Mouse (Mus musculus) right cerebral cortex, postnatal 36 days (tissue): Measurements from ENCODE around the gene Hspbap1.
A peak's percentile ranks its signal among the peaks of the same experiment; 100 is the strongest.

Experiments used
- DNase-seq, 2 experiments: peaks; one replicate each; pipeline ENCODE4 v3.0.0; 2022; ENCODE audit warnings: low spot score in 2 of 2, mixed read lengths in 1 of 2

The Hspbap1 gene

GRCm38 (mm10) chr16:35802163-35802562, 32.0 kb downstream of the Hspbap1 start:
- no peak for DNase-seq

DNA sequence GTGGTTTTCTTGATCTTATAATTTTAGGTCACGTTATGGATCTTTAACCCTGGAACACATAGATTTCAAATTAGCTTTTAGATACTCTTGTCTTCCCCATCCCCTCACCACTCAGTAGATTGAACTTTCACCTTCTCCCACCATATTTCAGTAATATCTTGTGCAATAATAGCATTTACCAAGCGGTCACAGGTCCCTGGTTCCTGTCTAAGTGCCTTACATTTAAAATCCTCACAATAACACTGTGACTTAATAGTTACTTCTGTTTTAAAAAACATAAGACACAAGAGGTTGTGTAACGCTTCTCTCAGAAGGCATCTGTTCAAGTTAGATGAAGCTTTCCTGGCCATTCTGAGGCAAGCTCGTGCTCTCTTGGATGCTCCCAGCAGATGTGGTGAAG, 33.5 kb downstream of the Hspbap1 start:
- DNase-seq, result no peak

DNA sequence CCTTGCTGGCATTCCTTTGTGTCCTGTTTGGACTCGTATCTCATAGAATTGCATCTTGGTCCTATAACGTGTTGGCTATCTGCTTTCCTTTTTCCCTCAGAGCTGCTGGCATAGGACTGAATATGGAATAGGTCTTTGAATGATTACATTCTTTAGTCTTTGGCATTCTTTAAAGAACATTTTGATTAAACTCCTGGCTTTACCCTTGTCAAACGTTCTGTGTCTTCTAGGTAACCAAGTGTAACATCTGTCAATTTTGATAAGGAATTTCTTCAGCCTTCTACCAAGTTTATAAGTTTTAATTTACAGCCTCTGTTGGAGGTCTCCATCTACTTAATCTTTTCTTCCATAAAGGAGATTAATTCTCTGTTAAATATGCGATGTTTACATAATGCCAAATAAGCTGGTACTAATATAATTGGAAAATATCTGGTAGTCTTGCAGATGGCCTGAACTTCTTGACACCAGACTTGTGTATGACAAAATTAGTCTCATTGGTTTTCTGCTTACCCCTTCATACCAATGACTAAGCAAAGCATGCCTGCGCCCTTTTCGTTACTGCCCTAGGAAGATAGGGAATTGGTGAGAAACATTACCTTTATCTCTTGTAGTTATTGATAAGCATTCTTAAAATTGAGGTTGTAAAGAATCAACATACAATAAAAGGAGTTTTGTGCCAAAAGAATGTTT, 36.9 kb downstream of the Hspbap1 start:
- DNase-seq, result no peak

GRCm38 (mm10) chr16:35807663-35807992, 37.5 kb downstream of the Hspbap1 start:
- DNase-seq, result no peak

DNA sequence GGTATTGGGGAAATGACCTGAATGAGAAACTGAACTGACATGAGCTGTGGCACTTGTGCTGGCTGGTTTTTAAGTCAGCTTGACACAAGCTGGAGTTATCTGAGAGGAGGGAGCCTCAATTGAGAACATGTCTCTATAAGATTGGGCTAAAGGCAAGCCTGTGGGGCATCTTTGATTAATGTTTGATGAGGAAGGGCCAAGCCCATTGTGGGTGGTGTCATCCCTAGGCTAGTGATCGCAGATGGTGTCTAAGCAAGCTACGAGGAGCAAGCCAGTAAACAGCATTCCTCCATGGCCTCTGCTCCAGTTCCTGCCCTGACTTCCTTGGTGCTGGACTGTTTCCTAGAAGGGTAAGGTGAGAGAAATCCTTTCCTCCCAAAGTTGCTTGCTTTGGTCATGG, 38.7 kb downstream of the Hspbap1 start:
- no peak for DNase-seq

- DNase-seq, result no peak
Measured at GRCm38 (mm10) chr16:35813119-35813518, 42.9 kb downstream of the Hspbap1 start.

DNA sequence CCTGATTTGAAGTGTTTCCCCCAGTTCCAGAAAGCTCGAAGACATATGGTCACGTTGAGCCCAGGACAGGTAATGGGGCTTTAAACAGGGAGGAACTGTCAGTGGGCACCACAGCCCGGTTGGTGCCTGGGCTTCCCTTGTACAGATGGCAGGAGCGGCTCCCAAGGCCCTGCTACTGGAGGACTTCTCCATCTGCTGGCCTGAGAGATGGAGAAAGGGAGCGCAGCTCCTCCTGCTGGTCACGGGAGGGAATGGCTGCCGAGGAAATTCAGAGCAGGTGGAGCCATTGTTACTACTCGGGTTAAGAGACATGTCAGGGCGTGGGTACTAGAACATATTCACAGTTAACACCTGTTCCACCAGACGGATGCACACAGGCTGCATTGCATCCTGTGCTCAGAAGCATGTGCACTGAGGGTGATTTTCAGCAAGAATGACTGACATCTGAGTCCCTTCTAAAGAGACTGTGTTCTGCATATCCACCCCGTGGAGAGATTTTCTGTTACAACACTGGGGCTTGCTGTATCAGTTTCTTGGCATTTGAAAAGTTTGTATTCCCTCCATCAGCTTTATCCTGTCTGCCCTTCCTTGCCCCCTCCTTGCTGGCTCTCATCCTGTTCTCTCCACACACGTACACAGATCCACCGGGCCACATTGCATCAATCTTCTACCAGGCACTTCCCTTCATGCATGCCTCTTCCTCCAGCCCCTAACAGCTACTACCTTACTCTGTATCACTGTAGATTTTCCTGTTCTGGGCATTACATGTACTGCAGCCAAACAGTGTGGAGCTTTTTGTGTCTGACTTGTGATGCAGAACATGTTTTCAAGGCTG, 47.3 kb downstream of the Hspbap1 start:
- peak; percentile 66 to 73 for DNase-seq

DNA sequence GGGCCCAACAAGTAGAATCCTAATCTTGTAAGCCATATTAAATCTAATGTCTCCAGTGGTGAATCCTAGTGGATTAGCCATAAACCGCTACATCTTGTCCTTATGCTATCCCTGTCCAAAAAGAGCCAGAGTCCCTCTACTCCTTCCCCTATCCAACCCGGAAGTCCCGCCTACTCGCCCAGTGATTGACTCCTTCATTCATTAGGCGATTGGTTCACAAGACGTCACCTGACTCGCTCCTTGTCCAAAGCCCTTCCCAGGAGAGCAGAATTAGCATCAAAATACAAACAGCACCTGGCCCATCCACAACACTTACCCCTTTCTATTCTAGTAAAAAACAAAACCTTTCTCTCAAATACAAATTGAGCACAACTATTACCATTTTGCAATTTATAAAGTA, 59.8 kb downstream of the Hspbap1 start:
- no peak for DNase-seq

GRCm38 (mm10) chr16:35832926-35833325, 62.8 kb downstream of the Hspbap1 start:
- DNase-seq, result no peak

DNA sequence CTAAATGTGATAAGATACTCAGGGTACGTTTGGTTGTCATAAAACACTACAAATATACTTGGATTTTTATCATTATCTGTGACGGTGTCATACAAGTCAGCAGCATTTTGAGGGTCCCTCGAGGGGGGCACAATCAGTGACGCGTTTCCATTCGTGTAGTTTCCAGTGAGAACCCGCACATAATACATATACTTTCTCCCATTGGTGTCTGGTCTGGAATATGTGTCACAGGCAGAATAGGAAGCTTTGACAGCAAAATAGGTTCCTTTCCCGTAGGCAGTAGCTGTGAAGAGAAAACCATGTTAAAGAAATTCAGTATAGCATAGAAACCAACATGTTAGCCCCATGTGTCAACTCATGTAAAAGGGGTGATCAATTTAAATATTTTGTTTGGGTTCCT, 64.5 kb downstream of the Hspbap1 start:
- no peak for DNase-seq

DNA sequence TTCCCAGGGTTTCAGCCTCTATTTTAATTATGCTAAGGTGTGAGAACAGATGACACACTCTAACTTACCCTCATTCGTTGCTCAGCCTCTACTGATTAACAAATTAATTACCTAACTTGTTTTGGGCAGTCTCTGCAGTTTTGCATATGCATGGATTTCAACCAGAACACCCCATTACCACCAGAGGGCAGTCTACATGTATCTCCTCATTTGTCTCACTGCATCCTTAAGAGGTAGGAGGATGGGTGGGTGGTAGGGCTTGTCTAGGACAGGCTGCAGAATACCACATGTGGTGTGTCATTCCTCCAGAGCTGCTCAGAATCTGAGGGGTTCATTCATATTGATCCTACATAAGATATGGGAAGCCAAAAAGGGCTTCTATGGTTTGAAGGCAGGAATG, 69.5 kb downstream of the Hspbap1 start:
- no peak for DNase-seq

- DNase-seq, result no peak
Measured at GRCm38 (mm10) chr16:35847138-35847537, 77.0 kb downstream of the Hspbap1 start.

- no peak for DNase-seq
Measured at GRCm38 (mm10) chr16:35855846-35856245, 85.7 kb downstream of the Hspbap1 start.

GRCm38 (mm10) chr16:35856766-35857165, 86.6 kb downstream of the Hspbap1 start:
- no peak for DNase-seq

- no peak for DNase-seq
Measured at GRCm38 (mm10) chr16:35860236-35860635, 90.1 kb downstream of the Hspbap1 start.

- no peak for DNase-seq
Measured at GRCm38 (mm10) chr16:35862057-35862456, 91.9 kb downstream of the Hspbap1 start.

- no peak for DNase-seq
Measured at GRCm38 (mm10) chr16:35867726-35868125, 97.6 kb downstream of the Hspbap1 start.

DNA sequence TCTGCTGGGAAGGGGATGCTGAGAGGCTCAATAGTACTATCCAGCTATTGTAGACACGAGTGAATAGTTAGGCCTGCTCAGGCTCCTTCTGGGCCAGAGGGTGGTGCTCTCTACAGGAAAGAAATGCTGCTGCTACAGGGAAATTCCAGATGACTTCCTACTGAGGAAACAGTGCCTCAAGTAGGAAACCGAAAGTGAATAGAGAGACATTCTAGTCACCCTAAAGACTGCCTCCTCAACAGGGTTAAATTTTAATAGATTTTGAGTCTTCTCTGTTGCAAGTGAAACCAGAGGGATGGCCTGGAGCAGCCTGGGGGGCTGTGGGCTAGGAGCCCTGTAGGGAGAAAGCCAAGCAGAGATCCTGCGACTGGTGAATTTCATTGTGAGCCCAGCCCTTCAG, 99.0 kb downstream of the Hspbap1 start:
- no peak for DNase-seq

DNA sequence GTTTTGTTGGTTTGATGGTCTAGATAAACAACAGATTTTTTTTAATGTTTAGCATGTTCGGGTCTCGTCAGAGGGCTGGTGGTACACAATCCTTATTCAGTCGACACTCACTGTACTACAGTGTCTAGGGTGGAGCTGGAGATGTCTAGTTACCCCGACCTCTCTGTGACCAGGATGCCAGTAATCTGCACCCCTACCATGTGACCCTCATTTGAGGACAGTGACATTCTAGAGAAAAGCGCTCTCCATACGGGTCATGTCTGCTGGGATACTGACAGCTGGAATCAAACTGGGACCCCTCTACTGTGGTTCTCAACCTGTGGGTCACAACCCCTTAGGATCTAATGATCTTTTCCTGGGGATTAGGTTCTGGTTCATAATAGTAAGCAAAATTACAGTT, 99.5 kb downstream of the Hspbap1 start:
- DNase-seq, result no peak

- no peak for DNase-seq
Measured at GRCm38 (mm10) chr16:35870581-35871047, 100.4 kb downstream of the Hspbap1 start.

DNA sequence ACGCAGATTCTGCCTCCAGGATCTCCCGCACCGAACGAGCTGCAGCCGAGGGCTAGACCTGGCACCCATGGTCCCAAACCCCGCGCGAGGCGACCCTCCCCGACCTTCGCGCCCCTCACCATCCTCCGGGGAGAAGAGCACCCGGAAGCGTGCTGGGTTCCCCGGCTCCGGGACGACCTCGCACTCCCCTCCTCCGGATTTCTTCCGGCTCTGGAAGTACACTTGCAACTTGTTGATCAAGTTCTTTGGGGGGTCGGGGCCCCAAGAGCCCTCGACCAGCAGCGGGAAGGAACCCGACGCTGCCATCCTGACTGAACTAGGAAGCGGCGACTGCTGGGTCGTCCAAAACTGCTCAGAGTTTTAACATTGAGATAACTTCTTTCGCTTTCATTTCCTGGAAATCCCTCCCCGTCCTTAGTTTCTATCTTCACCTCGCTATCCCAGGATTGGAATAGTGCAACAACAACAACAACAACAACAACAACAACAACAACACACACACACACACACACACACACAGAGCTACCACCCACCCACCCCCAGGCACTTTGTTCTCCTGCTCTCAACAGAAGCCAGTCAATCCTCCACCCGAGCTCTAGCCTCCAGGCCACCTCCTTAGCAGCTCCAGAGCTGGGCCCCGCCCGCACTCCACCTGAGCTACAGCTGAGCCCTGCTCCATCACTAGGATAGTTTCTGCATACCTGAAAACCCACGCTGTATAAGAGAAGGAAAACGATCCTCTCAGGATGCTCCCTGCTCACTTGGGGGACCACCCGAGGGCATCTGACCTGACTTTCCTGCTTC, 101.1 kb downstream of the Hspbap1 start, which contains the start of gene Parp14:
TSS of gene Parp14 (minus strand) at position 497 of the 804 bp plus-strand sequence.
- DNase-seq, result no peak

- DNase-seq, result no peak
Measured at GRCm38 (mm10) chr16:35871898-35872297, 101.7 kb downstream of the Hspbap1 start.
